Mouse (Mus musculus): ENCODE data around the gene Cpox. TPM values are rescaled to one million over a fixed set of nuclear protein-coding genes. Genes with fewer than 3 reads are reported as not detected.
"Not testable (repeated sequence)": the region's sequence is repeated elsewhere in the genome, so short reads cannot be mapped to it uniquely, and the experiment has no call there.

Gene Cpox
- 20.5 and 27.8 TPM in 2 replicates for total RNA-seq (2021)
- long read RNA-seq, experiment 1, transcript Cpox-201 (7 exons, 3,097 nt): major isoform, 15 of 17 reads
- long read RNA-seq, experiment 1, partial matches to known transcripts: 0 of 17 reads
- long read RNA-seq, experiment 1, other reads (novel, unspliced or antisense): 1 of 17 reads
- long read RNA-seq, experiment 2, transcript Cpox-201 (7 exons, 3,097 nt): major isoform, 19 of 24 reads
- long read RNA-seq, experiment 2, partial matches to known transcripts: 0 of 24 reads
- long read RNA-seq, experiment 2, other reads (novel, unspliced or antisense): 5 of 24 reads

- DNase-seq: peak; percentile 86
Observed at GRCm38 (mm10) chr16:58669917-58670630, at the start of gene Cpox. Cpox (plus strand) TSS chr16:58670292.

DNA sequence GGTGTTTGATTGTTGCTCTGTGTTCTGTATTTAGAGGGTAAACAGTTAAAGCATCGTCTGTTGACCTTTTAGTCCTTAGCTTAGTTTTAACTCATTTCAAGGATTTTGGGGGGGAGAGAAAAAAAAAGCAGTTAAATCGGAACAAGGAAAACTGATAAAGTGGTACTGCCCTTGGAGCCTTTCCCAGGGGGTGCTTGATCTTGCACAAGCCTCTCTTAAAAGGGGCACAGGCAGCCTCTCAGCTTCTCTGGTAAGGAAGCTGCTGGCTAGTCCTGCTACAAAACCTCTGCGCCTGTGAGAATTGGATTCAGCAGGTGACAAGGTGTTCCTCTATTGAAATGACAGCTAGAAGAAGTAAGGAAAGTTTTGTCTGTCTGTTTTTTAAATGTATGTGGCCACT is 47.7 kb upstream of the Cpox start:
- no peak for DNase-seq

DNA sequence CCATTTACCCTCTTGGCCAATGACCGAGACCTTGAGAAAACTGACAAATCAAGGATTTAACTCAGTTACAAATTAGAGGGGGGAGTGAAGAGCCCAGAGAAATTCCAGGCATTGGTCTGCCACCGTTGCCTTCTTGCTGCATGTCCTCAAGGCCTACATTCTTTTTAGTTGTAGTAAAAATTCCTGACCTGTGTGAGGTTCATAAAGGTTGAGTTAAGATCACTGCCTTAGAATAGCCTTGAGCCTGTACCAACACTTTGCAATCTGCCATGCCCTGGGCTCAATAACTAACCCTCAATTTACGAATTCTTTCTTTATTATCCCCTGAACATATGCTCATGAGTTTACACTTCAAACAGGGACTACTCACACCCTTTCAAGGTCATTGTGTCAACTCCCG is 47.0 kb upstream of the Cpox start:
- no peak for DNase-seq

- peak; percentile 45 for DNase-seq
Observed at GRCm38 (mm10) chr16:58623944-58624343, 46.1 kb upstream of the Cpox start.

DNA sequence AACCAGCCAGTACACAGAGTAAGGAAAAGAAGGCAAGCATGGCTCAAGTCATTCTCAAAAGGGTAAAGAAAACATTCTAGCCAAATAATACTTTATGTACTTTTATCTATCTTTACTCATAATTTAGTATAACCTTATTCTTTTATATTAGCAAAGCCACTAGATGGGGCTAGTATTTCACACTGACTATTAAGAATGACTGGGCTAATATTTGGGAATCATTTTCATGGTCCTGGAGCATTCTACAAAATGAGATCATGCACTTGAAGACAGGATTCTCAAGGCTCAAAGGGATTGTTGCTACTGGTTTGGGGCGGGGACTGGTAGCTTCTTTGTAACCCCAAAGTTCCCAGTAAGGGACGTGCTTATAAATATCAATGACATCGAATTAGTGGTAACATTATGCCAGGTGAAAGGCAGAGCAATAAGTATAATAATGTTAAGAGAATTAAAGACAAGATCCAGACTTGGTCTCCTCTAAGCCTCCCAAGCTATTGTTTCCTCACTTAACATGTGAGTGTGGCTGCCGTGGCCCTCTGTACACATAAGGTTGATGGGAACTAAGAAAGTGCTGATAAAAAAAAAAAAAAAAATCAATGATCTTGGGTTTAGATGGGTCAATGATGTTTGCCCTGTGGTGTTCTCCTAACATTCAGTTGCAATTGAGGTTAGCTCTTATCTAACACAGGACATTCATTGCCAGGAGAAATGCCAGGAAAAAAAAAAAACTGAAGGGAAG is 42.3 kb upstream of the Cpox start:
- no peak for DNase-seq

DNA sequence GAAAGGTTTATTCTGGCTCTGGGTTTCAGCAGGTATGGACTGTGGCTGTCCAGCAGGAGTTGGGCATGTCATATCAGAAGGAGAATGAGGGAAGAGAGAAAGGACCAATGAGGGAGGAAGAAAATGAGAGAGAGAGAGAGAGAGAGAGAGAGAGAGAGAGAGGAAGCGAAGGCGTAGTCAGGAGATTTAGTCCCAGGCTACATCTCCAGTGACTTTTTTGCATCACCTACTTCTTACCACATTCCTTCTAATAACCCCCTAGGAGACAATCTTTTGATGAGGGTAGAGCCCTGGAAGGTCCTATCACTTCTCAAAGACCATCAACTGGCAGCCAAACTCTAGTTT is 41.8 kb upstream of the Cpox start:
- DNase-seq: no peak

GRCm38 (mm10) chr16:58628968-58629367 is 41.1 kb upstream of the Cpox start:
- DNase-seq: no peak

- DNase-seq: no peak
Observed at GRCm38 (mm10) chr16:58629736-58630135, 40.4 kb upstream of the Cpox start.

GRCm38 (mm10) chr16:58635866-58636265 is 34.2 kb upstream of the Cpox start:
- no peak for DNase-seq

GRCm38 (mm10) chr16:58637448-58637847 is 32.6 kb upstream of the Cpox start:
- no peak for DNase-seq

GRCm38 (mm10) chr16:58638016-58638415 is 32.1 kb upstream of the Cpox start:
- DNase-seq: no peak

DNA sequence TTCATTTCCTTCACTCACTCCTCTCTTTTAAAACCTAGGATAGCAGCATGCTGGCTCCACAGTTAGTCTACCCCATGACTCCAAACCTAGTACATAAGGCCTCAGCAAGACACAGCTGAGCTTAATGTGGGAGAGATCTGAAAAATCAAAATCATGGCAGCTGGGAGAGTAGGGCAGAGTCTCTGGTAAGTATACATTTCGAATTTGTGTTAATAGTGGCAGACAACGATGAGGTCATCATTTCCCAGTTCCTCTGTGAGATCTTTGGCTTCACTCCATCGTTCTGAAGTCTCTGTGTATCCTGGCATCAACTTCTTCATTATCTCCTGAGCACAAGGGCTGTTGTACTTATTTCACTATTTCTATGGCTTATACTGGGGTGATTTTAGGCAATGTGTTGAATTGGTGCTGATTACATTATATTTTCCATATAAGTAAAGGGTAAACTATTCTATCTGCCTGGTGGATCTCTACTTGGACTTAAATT is 31.4 kb upstream of the Cpox start, which contains the start of gene E330017A01Rik:
E330017A01Rik (minus strand) TSS at position 51 of the 487 bp plus-strand sequence.
- DNase-seq: no peak

- no peak for DNase-seq
Observed at GRCm38 (mm10) chr16:58649979-58650378, 20.1 kb upstream of the Cpox start.

DNA sequence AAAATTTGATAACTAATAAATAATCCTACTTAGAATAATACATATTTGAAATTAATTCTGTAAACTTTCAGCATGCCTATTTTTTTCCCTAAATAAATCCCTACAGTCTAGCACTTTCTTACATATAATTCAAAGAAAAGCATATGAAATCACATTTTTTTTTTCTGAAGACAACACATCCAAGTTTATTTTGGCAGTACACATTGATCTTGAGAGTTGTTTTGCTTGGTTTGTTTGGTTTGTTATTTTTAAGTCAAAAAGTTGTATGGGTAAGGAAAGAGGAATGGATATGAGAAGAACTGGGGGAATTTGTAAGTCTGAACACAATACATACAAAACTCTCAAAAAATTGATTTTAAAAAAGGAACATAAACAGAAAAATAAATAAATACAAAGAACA is 14.3 kb upstream of the Cpox start:
- no peak for DNase-seq

GRCm38 (mm10) chr16:58656526-58656925 is 13.6 kb upstream of the Cpox start:
- DNase-seq: no peak

GRCm38 (mm10) chr16:58658668-58659067 is 11.4 kb upstream of the Cpox start:
- no peak for DNase-seq

- no peak for DNase-seq
Observed at GRCm38 (mm10) chr16:58661826-58662225, 8.3 kb upstream of the Cpox start.

GRCm38 (mm10) chr16:58662287-58662791 is 7.8 kb upstream of the Cpox start:
- no peak for DNase-seq

- no peak for DNase-seq
Observed at GRCm38 (mm10) chr16:58663021-58663420, 7.1 kb upstream of the Cpox start.

DNA sequence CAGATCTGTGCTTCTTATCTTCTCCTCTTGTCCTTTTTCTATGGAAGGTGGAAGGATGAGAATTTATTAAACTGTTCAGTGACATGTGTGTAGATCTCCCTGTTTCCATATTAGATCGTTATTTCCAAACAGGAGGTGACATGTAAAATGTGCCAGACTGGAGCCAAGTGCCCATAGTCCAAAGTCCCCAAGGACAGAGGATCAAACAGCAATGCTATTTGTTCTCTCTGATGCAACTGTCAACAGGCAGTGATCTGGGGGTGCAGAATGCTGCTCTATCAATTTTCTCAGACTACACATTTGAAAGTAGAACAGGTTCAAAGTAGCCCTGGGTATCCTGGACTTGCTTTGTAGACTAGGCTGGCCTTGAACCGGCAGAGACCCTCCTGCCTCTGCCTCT is 6.3 kb upstream of the Cpox start:
- no peak for DNase-seq

- not testable (repeated sequence) for DNase-seq
Observed at GRCm38 (mm10) chr16:58665137-58665536, 5.0 kb upstream of the Cpox start.

GRCm38 (mm10) chr16:58666681-58667080 is 3.4 kb upstream of the Cpox start:
- not testable (repeated sequence) for DNase-seq

DNA sequence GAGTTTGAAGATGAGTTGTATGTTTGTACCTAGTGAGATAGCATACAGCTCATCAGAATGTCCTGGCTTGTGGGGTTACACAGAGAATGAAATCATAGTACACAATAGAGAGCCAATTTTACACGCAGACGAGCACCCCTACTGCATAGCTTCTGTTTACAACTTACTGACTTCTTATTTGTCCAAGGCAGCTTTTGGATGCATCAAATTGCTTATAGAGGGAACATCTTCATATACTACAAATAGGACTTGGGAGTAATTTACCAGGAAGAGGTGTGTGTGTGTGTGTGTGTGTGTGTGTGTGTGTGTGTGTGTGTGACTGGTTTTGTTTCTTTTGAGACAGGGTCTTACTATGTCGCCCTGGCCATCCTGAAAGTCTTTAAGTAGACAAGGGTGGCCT is 1.5 kb upstream of the Cpox start:
- DNase-seq: no peak

All from adrenal gland, postnatal 14 days (tissue).